Mouse (Mus musculus) spleen, postnatal 14 days (tissue): ENCODE data around the gene Cd59a.

Experiments
- DNase-seq, 2 experiments: peaks; one replicate each; pipeline ENCODE4 v3.0.0; 2021 to 2022; ENCODE audit warnings: low spot score in 2 of 2

The Cd59a gene

GRCm38 (mm10) chr2:104135920-104136319, 40.3 kb downstream of the Cd59a start:
- no peak for DNase-seq

GRCm38 (mm10) chr2:104142140-104142539, 46.5 kb downstream of the Cd59a start:
- no peak for DNase-seq

- DNase-seq: no peak
These were observed 48.4 kb downstream of the Cd59a start for GRCm38 (mm10) chr2:104144004-104144403.

GRCm38 (mm10) chr2:104145983-104146382, 50.4 kb downstream of the Cd59a start:
- peak; percentile 34 to 46 for DNase-seq

- no peak for DNase-seq
These were observed 52.4 kb downstream of the Cd59a start for GRCm38 (mm10) chr2:104147910-104148561.

GRCm38 (mm10) chr2:104150608-104151397, 55.2 kb downstream of the Cd59a start:
- no peak for DNase-seq

GRCm38 (mm10) chr2:104153345-104153744, 57.7 kb downstream of the Cd59a start:
- no peak for DNase-seq

- DNase-seq: no peak
These were observed 58.3 kb downstream of the Cd59a start for GRCm38 (mm10) chr2:104153876-104154275.

GRCm38 (mm10) chr2:104157831-104158230, 62.2 kb downstream of the Cd59a start:
- DNase-seq: no peak

GRCm38 (mm10) chr2:104163418-104163817, 67.8 kb downstream of the Cd59a start:
- no peak for DNase-seq

GRCm38 (mm10) chr2:104163978-104164487, 68.4 kb downstream of the Cd59a start:
- no peak for DNase-seq
